Mouse (Mus musculus): ENCODE results near the gene Zfp940. TPM values are rescaled to one million over a fixed set of nuclear protein-coding genes. Genes with fewer than 3 reads are reported as not detected.

Gene Zfp940
- total and polyA plus RNA-seq, 3 experiments: 10.9 to 16.5 (median 13.3) TPM

- Histone ChIP-seq H3K4me3 (replicated peaks in 1 of 3; ENCODE audit: low read depth in 2 of 3, low read length in 2 of 3, poor library complexity in 1 of 3) (no peak overlapping the region), H3K79me2 (replicated peaks; ENCODE audit: control insufficient read depth, extremely low read depth, insufficient read depth, poor library complexity, severe bottlenecking) (no peaks in the 10 kb centered on the region), H3K9ac (ENCODE audit: insufficient read depth, low read depth) (no peak overlapping the region), H3K27ac (ENCODE audit: insufficient read depth, low read depth) (no peak overlapping the region), H3K9me3 (replicated peaks; ENCODE audit: low read length) (no peaks in the 10 kb centered on the region), H3K4me1 (ENCODE audit: control insufficient read depth in 1 of 2, insufficient read depth in 2 of 2) (no peaks in the 10 kb centered on the region), H3K36me3 (replicated peaks in 1 of 2; ENCODE audit: control insufficient read depth in 1 of 2, insufficient read depth in 1 of 2, low read length in 1 of 2) (peaks cover 31 to 51% of the 10 kb centered on the region in 2 experiments), H3K4me2 (ENCODE audit: insufficient read depth, low read depth, poor library complexity, severe bottlenecking) (no peak overlapping the region), H3K27me3 (replicated peaks) (no peaks in the 10 kb centered on the region)
- in situ Hi-C loops (cut with MboI; ENCODE audit: low pct_ligation_motif_present, low pct_unique_long_range_greater_than_20kb, low sequenced_read_pairs): no loop called here
- DNase-seq (ENCODE audit: extremely low read depth): no peak
- dilution Hi-C loops (cut with MboI; ENCODE audit: extremely low pct_ligation_motif_present, extremely low pct_unique_long_range_greater_than_20kb, low sequenced_read_pairs): no loop called here
- no peak for TF ChIP-seq ELF1 (IDR thresholded peaks at IDR 0.05; ENCODE audit: low read depth, low read length)
- TF ChIP-seq EP300 (IDR thresholded peaks at IDR 0.05; ENCODE audit: low read length): no peak
Measured at GRCm38 (mm10) chr7:29842105-29842504, 11.4 kb downstream of the Zfp940 start.

- dilution Hi-C loops (cut with MboI; ENCODE audit: extremely low pct_ligation_motif_present, extremely low pct_unique_long_range_greater_than_20kb, low sequenced_read_pairs): no loop called here
- Histone ChIP-seq H3K9me3 (replicated peaks; ENCODE audit: low read length) (peaks cover 3% of the 10 kb centered on the region), H3K36me3 (replicated peaks in 1 of 2; ENCODE audit: control insufficient read depth in 1 of 2, insufficient read depth in 1 of 2, low read length in 1 of 2) (peaks cover 5 to 33% of the 10 kb centered on the region in 2 experiments), H3K27ac (ENCODE audit: insufficient read depth, low read depth) (no peak overlapping the region), H3K27me3 (replicated peaks) (no peaks in the 10 kb centered on the region), H3K79me2 (replicated peaks; ENCODE audit: control insufficient read depth, extremely low read depth, insufficient read depth, poor library complexity, severe bottlenecking) (no peaks in the 10 kb centered on the region), H3K4me2 (ENCODE audit: insufficient read depth, low read depth, poor library complexity, severe bottlenecking) (no peak overlapping the region), H3K4me3 (replicated peaks in 1 of 3; ENCODE audit: low read depth in 2 of 3, low read length in 2 of 3, poor library complexity in 1 of 3) (no peak overlapping the region), H3K9ac (ENCODE audit: insufficient read depth, low read depth) (no peak overlapping the region), H3K4me1 (ENCODE audit: control insufficient read depth in 1 of 2, insufficient read depth in 2 of 2) (no peaks in the 10 kb centered on the region)
- no peak for TF ChIP-seq RCOR1 (conservative IDR thresholded peaks at IDR 0.05; ENCODE audit: low read depth, low read length)
- TF ChIP-seq ZNF384 (IDR thresholded peaks at IDR 0.05; ENCODE audit: low read depth, low read length): no peak
- TF ChIP-seq MYC (IDR thresholded peaks at IDR 0.05; ENCODE audit: low read depth, low read length): no peak
- TF ChIP-seq KAT2A (IDR thresholded peaks at IDR 0.05; ENCODE audit: insufficient replicate concordance, low read length): no peak
- TF ChIP-seq SIN3A (IDR thresholded peaks at IDR 0.05; ENCODE audit: low read length): no peak
- no peak for TF ChIP-seq NRF1 (IDR thresholded peaks at IDR 0.05; ENCODE audit: low read depth, low read length)
- TF ChIP-seq USF2 (conservative IDR thresholded peaks at IDR 0.05; ENCODE audit: low read depth, low read length): no peak
- TF ChIP-seq CHD2 (IDR thresholded peaks at IDR 0.05; ENCODE audit: low read length): no peak
- TF ChIP-seq MAX (IDR thresholded peaks at IDR 0.05; ENCODE audit: low read length): no peak
- TF ChIP-seq USF1 (IDR thresholded peaks at IDR 0.05; ENCODE audit: low read depth, low read length): no peak
- TF ChIP-seq TBP (conservative IDR thresholded peaks at IDR 0.05; ENCODE audit: low read depth, low read length): no peak
- TF ChIP-seq NELFE (IDR thresholded peaks at IDR 0.05; ENCODE audit: low read depth, low read length): no peak
- TF ChIP-seq MXI1 (IDR thresholded peaks at IDR 0.05; ENCODE audit: low read depth, low read length): no peak
- TF ChIP-seq RAD21 (IDR thresholded peaks at IDR 0.05; ENCODE audit: low read depth, low read length): no peak
- TF ChIP-seq JUN (IDR thresholded peaks at IDR 0.05; ENCODE audit: insufficient read depth, low read depth, low read length): no peak
- TF ChIP-seq ETS1 (conservative IDR thresholded peaks at IDR 0.05; ENCODE audit: low read depth, low read length): no peak
- no peak for TF ChIP-seq PAX5 (IDR thresholded peaks at IDR 0.05; ENCODE audit: low read length)
- DNase-seq (ENCODE audit: extremely low read depth): no peak
- in situ Hi-C loops (cut with MboI; ENCODE audit: low pct_ligation_motif_present, low pct_unique_long_range_greater_than_20kb, low sequenced_read_pairs): no loop called here
Measured at GRCm38 (mm10) chr7:29839256-29839655, 14.2 kb downstream of the Zfp940 start.
